Mouse (Mus musculus) cerebellum, postnatal 25 days (tissue): ENCODE measurements around the gene Akap12.
A peak's percentile ranks its signal among the peaks of the same experiment; 100 is the strongest.

Experiments used
- DNase-seq, 2 experiments: peaks; one replicate each; pipeline ENCODE4 v3.0.0; 2021; ENCODE audit warnings: mixed read lengths in 2 of 2

Gene Akap12

DNA sequence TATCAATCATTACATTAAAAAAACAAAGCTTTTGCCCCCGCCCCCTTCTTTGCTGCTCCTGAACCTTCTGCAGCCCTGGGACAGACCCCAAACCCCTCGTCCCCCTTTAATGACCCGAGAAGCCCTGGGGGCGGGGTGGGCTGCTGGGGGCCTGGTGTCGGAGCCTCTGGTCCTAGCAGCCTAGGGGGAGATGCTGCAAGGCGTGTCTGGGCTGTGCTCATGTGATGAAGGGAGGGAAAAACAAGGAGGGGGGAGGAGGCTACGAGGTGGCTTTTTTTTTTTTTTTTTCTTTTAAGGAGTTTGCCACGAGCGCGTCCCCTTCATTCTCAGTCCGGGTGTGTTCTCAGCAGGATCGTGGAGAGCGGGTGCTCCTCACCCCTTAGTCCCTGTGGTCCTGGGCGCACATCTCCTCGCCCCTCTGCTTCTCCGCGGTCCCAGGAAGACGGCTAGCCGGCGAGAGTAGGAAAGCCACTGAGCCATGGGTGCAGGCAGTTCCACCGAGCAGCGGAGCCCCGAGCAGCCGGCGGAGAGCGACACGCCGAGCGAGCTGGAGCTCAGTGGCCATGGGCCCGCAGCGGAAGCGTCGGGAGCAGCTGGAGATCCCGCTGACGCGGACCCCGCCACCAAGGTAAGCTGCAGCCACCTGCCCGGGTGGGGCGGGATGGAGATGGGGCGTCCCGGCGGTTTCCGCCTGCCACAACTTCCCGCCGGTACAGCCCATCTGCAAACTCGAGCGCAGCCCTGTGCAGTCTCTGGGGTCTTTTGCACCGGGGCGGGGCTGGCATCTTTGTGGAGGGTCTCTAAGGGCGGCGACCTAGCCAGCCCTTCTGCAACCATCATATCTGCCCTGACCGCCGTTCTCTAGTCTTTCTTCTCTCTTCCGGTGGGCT, at the start of gene Akap12:
Gene Akap12 (plus strand): TSS at position 340 of the 890 bp plus-strand sequence.
- DNase-seq: peak; percentile 72 to 81

DNA sequence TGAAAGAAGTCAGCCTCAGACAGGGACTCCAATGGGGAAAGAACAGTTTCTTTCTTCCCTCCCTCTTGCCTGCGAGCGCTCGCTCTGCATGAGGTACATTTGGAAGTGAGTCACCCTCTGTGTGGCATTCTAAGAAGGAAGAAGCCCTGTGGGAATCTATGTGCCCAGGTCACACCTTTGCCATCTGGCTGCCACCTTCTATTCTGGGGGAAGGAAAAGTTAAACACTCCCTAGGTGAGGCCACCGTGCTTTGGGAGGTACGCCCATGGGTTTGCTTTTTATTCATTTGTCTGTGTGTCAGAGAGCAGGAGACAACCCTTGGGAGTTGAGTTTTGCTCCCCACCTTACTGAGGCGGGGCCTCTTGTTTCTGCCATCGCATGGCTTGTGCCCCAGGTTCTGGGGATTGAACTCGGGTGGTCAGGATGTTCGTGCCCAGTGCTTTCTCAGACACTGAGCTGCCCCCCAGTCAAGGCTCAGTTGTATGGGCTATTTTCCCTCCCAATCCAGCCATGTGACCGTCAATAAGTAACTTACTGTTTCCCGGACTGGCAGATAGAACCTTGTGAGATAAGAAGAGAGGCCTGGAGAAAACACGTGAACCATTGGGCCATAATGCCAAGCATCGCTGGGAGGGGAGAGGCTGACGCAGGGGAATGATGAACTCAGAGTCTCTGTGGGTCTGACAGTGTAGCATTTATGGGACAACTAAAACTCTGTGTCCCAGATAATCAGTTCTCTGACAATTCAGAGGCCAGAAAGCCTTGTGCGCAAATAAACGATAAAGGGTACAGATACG, 35.4 kb upstream of the Akap12 start:
- DNase-seq: peak in 1 of 2 experiments; percentile 12

- DNase-seq: peak; percentile 27 to 51
Observed at GRCm38 (mm10) chr10:4233102-4233501, 33.1 kb upstream of the Akap12 start.

DNA sequence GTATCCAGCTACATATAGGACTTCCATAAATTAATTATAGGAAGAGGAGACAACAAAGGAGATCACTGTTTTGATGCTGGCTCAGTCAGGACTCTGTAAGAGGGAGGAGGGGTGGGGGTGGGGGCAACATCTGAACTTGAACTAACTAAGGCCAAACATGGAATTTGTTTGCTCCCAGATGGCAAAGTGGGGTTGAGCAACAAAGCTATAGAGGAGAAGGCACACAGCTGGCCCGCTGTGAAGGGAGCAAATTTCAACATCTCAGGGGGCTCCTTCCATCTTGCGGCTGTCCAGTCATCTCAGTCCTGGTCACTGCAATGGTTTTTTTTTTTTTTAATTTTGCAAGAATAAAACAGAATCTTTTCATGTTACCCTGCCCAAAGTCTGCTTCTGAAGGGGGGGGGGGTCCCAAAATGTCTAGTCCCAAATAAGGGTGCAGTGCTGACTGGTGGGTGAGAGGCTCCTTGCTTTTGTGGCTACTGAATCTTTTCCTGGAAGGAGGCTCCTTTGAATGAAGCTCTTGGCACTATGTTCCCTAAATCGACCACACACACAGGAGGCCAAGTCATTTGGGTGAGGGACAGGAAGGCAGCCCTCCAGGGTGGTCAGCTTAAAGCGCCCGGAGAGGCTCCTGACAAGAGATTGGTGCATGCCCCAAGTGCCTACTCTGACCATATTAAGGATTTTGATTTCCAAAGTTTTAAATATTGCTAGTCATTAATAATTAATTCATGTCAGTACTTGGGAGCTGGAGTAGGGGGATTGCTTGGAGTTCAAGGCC, 26.2 kb upstream of the Akap12 start:
- no peak for DNase-seq

- DNase-seq: no peak
Observed at GRCm38 (mm10) chr10:4243591-4244300, 22.4 kb upstream of the Akap12 start.

- DNase-seq: peak in 1 of 2 experiments; percentile 25
Observed at GRCm38 (mm10) chr10:4245812-4246211, 20.4 kb upstream of the Akap12 start.

DNA sequence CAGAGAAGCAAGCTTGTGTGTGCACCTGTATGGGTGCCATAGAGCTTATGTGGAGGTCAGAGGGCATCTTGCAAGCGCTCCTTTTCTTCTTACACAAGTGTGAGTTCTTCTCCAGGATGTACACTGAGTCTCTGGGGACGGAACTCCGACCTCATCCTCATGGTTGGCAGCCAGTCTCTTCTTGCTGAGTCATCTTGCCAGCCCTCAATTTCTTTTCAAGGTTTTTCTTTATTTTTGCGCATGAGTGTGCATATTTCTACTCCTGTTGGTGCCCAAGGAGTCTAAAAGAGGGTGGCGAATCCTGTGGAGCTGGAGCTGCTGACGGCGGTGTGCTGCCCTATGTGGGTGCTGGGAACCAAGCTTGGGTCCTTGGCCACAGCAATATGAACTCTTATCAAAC, 19.8 kb upstream of the Akap12 start:
- no peak for DNase-seq

DNA sequence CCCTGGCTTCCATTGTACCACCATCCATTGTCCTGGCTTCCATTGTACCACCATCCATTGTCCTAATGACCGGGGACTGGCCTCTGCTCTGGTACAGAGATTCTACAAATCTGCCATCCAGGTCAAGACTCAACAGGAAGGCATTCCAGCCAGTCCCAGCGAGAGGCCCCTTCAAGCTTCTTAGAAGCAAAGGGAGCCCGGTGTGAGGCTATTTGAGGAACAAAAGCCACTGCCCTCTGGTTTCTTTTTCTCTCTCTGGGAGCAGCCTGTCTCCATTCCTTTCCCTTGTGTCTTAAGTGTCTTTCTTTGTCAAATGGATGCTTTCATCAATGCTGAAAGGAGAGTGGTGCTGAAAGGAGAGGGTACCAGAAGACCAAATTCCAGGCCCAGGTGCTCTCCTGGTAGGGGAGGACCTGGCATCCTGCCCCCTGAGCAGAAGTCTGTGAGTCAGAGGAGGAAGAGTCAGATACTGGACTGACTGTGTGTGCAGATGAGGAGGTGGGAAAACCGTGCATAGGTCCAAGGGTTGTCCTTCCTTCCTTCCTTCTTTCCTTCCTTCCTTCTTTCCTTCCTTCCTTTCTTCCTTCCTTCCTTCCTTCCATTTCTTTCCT, 16.8 kb upstream of the Akap12 start:
- DNase-seq: peak; percentile 66 to 83

GRCm38 (mm10) chr10:4250681-4251080, 15.5 kb upstream of the Akap12 start:
- DNase-seq: no peak

DNA sequence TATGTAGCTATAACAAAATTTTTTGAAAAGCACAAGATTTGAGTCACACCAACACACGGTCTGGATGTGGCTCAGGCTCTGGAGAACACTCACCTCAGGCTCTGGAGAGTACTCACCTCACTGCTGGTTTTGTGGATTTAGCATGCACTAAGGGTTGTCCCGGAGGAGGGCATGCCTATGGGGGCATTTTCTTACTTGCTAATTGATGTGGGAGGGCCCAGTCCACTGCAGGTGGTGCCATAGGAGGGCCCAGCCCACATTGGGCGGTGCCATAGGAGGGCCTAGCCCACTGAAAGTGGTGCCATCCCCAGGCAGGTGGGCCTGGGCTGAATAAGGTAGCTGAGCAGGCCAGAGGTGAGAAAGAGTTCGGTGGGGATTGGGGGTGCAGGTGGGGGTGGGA, 12.6 kb upstream of the Akap12 start:
- DNase-seq: no peak

- no peak for DNase-seq
Observed at GRCm38 (mm10) chr10:4254459-4254858, 11.7 kb upstream of the Akap12 start.

DNA sequence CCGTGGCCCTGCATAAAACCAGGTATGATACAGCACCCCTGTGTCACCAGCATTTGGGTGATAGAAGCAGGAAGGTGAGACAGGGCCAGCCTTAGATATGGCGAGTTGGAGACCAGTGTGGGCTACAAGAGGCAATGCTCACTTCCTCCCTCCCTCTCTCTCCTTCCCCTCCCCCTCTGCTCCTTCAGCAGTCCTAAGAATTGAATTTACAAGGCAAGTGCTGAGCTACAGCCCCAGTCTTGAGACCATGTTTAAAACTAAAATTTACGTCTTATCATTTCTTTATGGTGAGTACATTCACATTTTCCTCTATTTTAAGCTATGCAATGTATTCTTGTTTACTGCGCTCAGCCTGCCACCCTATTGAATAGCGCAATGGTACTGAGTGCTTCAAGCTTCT, 5.3 kb upstream of the Akap12 start:
- DNase-seq: no peak

- no peak for DNase-seq
Observed at GRCm38 (mm10) chr10:4261359-4261952, 4.7 kb upstream of the Akap12 start.

GRCm38 (mm10) chr10:4265641-4266040, 539 bp upstream of the Akap12 start:
- peak; percentile 69 to 70 for DNase-seq

GRCm38 (mm10) chr10:4266931-4267310, 741 bp downstream of the Akap12 start:
- peak; percentile 80 to 83 for DNase-seq

DNA sequence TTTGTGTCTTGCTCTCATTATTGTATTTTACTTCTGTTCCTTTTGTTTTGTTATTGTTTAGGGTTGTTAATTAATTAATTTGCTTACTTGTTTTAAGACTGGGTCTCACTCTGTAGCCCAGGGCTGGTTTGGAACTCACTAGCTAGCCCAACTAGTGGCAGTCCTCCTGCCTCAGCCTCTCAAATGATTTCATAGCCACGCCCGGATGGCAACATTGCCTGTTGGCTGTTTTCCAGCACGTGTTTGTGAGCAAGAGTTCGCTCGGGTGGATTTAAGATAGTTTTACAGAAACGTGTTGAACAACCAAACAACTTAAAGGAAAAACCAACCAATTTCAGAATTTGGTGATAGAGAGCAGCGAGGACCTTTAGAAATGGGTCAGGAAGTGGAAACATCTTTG, 1.3 kb downstream of the Akap12 start:
- DNase-seq: peak; percentile 34 to 55

GRCm38 (mm10) chr10:4268140-4268539, 2.0 kb downstream of the Akap12 start:
- peak in 1 of 2 experiments; percentile 18 for DNase-seq

GRCm38 (mm10) chr10:4275572-4275971, 9.4 kb downstream of the Akap12 start:
- DNase-seq: peak; percentile 41 to 48

DNA sequence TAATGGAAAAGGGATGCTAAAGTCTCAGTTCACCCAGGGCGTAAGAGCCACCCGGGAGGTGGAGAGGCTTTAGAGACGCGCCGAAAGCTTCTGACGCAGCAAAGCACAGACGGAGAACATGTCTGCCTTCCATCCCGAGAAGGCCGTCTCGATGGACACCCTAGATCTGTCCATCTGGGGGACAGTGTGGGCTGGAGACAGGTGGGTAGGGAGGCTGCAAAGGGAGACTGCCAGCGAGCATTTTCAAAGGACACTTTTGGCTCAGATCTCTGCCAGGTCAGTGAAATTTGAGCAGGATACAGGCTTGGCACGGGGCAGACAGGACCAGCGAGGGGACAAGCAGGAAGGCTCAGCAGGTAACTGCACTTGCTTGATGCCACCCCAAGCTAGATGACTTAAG, 9.9 kb downstream of the Akap12 start:
- peak; percentile 65 to 67 for DNase-seq

DNA sequence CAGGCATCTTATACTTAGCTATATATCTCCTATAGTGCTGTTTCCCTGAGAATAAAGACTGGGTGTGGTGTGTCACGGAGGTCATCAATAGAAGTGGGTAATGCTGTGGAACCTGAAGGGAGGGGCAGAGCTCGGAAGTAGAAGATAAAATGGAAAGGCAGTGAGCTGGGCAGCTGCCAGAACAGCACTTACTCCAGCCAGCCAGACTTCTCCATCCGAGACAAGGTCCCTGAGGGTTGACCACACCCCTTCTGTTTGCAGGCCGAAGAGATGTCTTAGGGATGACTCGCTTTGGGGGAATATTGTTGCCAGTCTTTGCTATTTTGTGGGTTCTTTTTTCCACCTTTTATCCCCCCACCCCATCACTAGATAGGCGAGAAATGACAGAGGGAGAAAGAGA, 11.9 kb downstream of the Akap12 start:
- DNase-seq: peak in 1 of 2 experiments; percentile 39

DNA sequence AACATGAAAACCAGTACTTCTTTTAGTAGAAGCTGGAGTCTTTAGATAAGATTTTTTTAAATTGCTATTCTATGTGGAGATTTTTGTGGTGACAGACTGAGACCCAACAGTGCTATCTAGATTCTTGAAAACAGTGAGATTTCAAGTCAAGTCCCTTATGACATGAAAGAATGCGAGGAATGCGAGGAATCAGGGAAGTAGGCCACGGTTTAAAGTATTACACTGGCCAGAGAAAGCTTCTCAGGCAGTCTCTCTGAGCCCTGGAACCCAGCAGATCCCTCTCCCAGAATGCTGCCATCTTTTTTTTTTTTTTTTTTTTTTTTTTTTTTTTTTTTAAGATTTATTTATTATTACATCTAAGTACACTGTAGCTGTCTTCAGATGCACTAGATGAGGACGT, 16.2 kb downstream of the Akap12 start:
- no peak for DNase-seq
